Mouse (Mus musculus) ES-E14 (cell line): ENCODE data around the gene Ada.

Experiments used
- CHD2 ChIP-seq: IDR thresholded peaks from 2 replicates; pipeline ENCODE4 v1.6.1; 2014; ENCODE audit warnings: mild to moderate bottlenecking, low read depth, low read length, inconsistent platforms
- HCFC1 ChIP-seq: IDR thresholded peaks from 2 replicates; pipeline ENCODE4 v1.6.1; 2012; ENCODE audit warnings: low read length, inconsistent platforms, borderline replicate concordance; ENCODE audit not compliant: insufficient read depth
- MAFK ChIP-seq: IDR thresholded peaks from 2 replicates; pipeline ENCODE4 v1.6.1; 2014; ENCODE audit warnings: mild to moderate bottlenecking, low read depth, low read length, inconsistent platforms; ENCODE audit not compliant: insufficient read depth
- ZC3H11A ChIP-seq: IDR thresholded peaks from 2 replicates; pipeline ENCODE4 v1.6.1; 2012; ENCODE audit warnings: low read depth, mild to moderate bottlenecking, inconsistent platforms, low read length, borderline replicate concordance
- ZNF384 ChIP-seq: IDR thresholded peaks from 2 replicates; pipeline ENCODE4 v1.6.1; 2012; ENCODE audit warnings: low read depth, low read length, inconsistent platforms

GRCm38 (mm10) chr2:163682344-163682743, 67.7 kb downstream of the Ada start:
- TF ChIP-seq ZNF384 (no peak), CHD2 (no peak), HCFC1 (no peak), ZC3H11A (no peak), MAFK (no peak)
